In genomic region chr11:63124316-63124715, GRCm38 (mm10) we compare ENCODE assay signal across 13 mouse cellular contexts. TPM values are rescaled to one million over a fixed set of nuclear protein-coding genes. Genes with fewer than 3 reads are reported as not detected.
DNase-seq lines count a peak whose midpoint lies in the region; ATAC-seq and TF ChIP-seq lines count a peak whose summit lies in the region.
"Had no signal": no experiment of that assay in that cellular context is flagged by ENCODE, and none has a peak within 500 bp of the region (broad histone marks: within the 10 kb centered on the region; RNA-seq: fewer than 3 reads in every experiment).

No protein-coding gene starts in this region.

- no peak for ATAC-seq in heart, embryonic 13.5 days (ENCODE audit: extremely low read depth, insufficient number of reproducible peaks, low FRiP score, low TSS enrichment)
- no peak for ATAC-seq in heart, embryonic 12.5 days (ENCODE audit: insufficient number of reproducible peaks, low FRiP score)
- no peak for ATAC-seq in liver, postnatal 0 days
- ATAC-seq in liver, embryonic 11.5 days (replicated peaks; ENCODE audit: low FRiP score) = no peak
- ATAC-seq: CD4-positive, CD25-positive, alpha-beta regulatory T cell, adult 4 months; forebrain, embryonic 16.5 days had no signal

- no peak overlapping the region for H3K4me3 ChIP-seq in heart, embryonic 13.5 days
- H3K4me3 ChIP-seq in heart, embryonic 12.5 days = no peak overlapping the region
- no peak overlapping the region for H3K4me3 ChIP-seq in liver, postnatal 0 days (ENCODE audit: low read depth, low read length)
- no peak overlapping the region for H3K4me3 ChIP-seq in liver, embryonic 11.5 days (ENCODE audit: low read depth, low read length)
- H3K4me3 ChIP-seq: myocyte had no signal

- no peak overlapping the region for H3K27ac ChIP-seq in heart, embryonic 13.5 days (replicated peaks)
- no peak overlapping the region for H3K27ac ChIP-seq in heart, embryonic 12.5 days (ENCODE audit: poor library complexity, severe bottlenecking)
- H3K27ac ChIP-seq in liver, postnatal 0 days (ENCODE audit: low read depth) = no peak overlapping the region
- no peak overlapping the region for H3K27ac ChIP-seq in liver, embryonic 11.5 days (ENCODE audit: low read depth, low read length)

- H3K27me3 ChIP-seq in heart, embryonic 13.5 days (replicated peaks) = peaks cover 5% of the 10 kb centered on the region; the same call in 1 of the 2 replicates
- H3K27me3 ChIP-seq in heart, embryonic 12.5 days (replicated peaks) = no peaks in the 10 kb centered on the region
- H3K27me3 ChIP-seq in liver, postnatal 0 days (ENCODE audit: insufficient read depth, low read length) = no peaks in the 10 kb centered on the region
- H3K27me3 ChIP-seq in liver, embryonic 11.5 days (replicated peaks; ENCODE audit: control insufficient read depth, insufficient read depth, low read length) = peaks cover 10% of the 10 kb centered on the region

- no peak for DNase-seq in liver, postnatal 0 days
- DNase-seq in liver, embryonic 11.5 days (ENCODE audit: low spot score) = no peak
- DNase-seq in ES-CJ7 (ENCODE audit: low read depth, low spot score) = peak; percentile 60
- peak; percentile 50 for DNase-seq in hindlimb bud, embryonic 11.5 days (ENCODE audit: extremely low spot score, low read depth, low spot score)
- DNase-seq in frontal cortex, postnatal 36 days (ENCODE audit: low spot score in 2 of 2) = no peak
- no peak for DNase-seq in right cerebral cortex, postnatal 4 days
- DNase-seq: heart, adult 18-20 months; right cerebral cortex, adult 18-20 months had no signal

- peaks cover 41% of the 10 kb centered on the region for H3K4me1 ChIP-seq in heart, embryonic 13.5 days
- peaks cover 36% of the 10 kb centered on the region for H3K4me1 ChIP-seq in heart, embryonic 12.5 days (replicated peaks)
- H3K4me1 ChIP-seq in liver, postnatal 0 days (ENCODE audit: insufficient read depth) = 0 out of 2 replicates have a peak, but pooled peaks cover under 1% of the 10 kb centered on the region
- no peaks in the 10 kb centered on the region; the same call in 1 of the 2 replicates for H3K4me1 ChIP-seq in liver, embryonic 11.5 days (replicated peaks; ENCODE audit: control insufficient read depth, insufficient read depth, low read length)

- TF ChIP-seq CTCF in liver, postnatal 0 days (IDR thresholded peaks at IDR 0.05; ENCODE audit: low read depth) = peak; percentile 39

- TF ChIP-seq EP300 in liver, postnatal 0 days (IDR thresholded peaks at IDR 0.05; ENCODE audit: low read depth) = no peak

- H3K9me3 ChIP-seq in heart, embryonic 13.5 days = no peaks in the 10 kb centered on the region
- H3K9me3 ChIP-seq in heart, embryonic 12.5 days (replicated peaks) = no peaks in the 10 kb centered on the region
- no peaks in the 10 kb centered on the region for H3K9me3 ChIP-seq in liver, postnatal 0 days (ENCODE audit: low read length)
- no peaks in the 10 kb centered on the region for H3K9me3 ChIP-seq in liver, embryonic 11.5 days (ENCODE audit: control insufficient read depth, low read length)

- H3K36me3 ChIP-seq in heart, embryonic 13.5 days = no peaks in the 10 kb centered on the region
- H3K36me3 ChIP-seq in heart, embryonic 12.5 days = no peaks in the 10 kb centered on the region
- H3K36me3 ChIP-seq in liver, postnatal 0 days (replicated peaks; ENCODE audit: insufficient read depth, low read length) = no peaks in the 10 kb centered on the region
- H3K36me3 ChIP-seq in liver, embryonic 11.5 days (ENCODE audit: control insufficient read depth, insufficient read depth, low read length) = no peaks in the 10 kb centered on the region

- WGBS in heart, embryonic 13.5 days = 17% methylated on average over 4 of the region's 4 CpGs
- WGBS in heart, embryonic 12.5 days = 23% methylated on average over 4 of the region's 4 CpGs
- WGBS in liver, postnatal 0 days (ENCODE audit: insufficient replicate concordance) = 27% methylated on average over 4 of the region's 4 CpGs
- 31% methylated on average over 4 of the region's 4 CpGs for WGBS in liver, embryonic 11.5 days

- no peak overlapping the region for H3K4me2 ChIP-seq in heart, embryonic 13.5 days
- H3K4me2 ChIP-seq in heart, embryonic 12.5 days = no peak overlapping the region
- H3K4me2 ChIP-seq in liver, postnatal 0 days (ENCODE audit: low read depth, low read length) = no peak overlapping the region
- H3K4me2 ChIP-seq in liver, embryonic 11.5 days = no peak overlapping the region

- 0 out of 2 replicates have a peak overlapping the region, but pooled peaks have one; percentile 33 for H3K9ac ChIP-seq in heart, embryonic 13.5 days
- H3K9ac ChIP-seq in heart, embryonic 12.5 days = no peak overlapping the region
- no peak overlapping the region for H3K9ac ChIP-seq in liver, postnatal 0 days (replicated peaks)
- H3K9ac ChIP-seq in liver, embryonic 11.5 days (ENCODE audit: low read depth, low read length) = no peak overlapping the region

RNA-seq across cellular contexts. Expression of gene Pmp22, which starts 4.5 kb away (rescaled TPM):
- 74.1 and 78.4 TPM in 2 replicates for polyA plus RNA-seq in heart, embryonic 13.5 days (2015; fragmentation: Nextera tagmentation; extraction: Ambion mirVana)
- polyA plus RNA-seq in heart, embryonic 12.5 days (2016; fragmentation: Nextera tagmentation; extraction: Ambion mirVana) = 67.8 and 72.8 TPM in 2 replicates
- polyA plus RNA-seq in liver, postnatal 0 days (2015; fragmentation: Nextera tagmentation; extraction: Ambion mirVana) = 12.1 and 12.9 TPM in 2 replicates
- polyA plus RNA-seq in liver, embryonic 11.5 days (2014; fragmentation: Nextera tagmentation; extraction: Ambion mirVana) = 74.0 and 80.1 TPM in 2 replicates
- polyA plus RNA-seq: CD4-positive, CD25-positive, alpha-beta regulatory T cell, adult 4 months had no signal

Comparison
In these comparisons a context has a peak if more than half of its experiments do, and no peak if none do; other contexts are left out.
1. DNase-seq: peak in ES-CJ7 (single experiment) and hindlimb bud, embryonic 11.5 days (single experiment); none in liver, postnatal 0 days (single experiment), liver, embryonic 11.5 days (single experiment), frontal cortex, postnatal 36 days (0 of 2) and right cerebral cortex, postnatal 4 days (single experiment).